Mouse (Mus musculus): ENCODE data around the gene Tmem132c.

GRCm38 (mm10) chr5:127470351-127470750 is 228.7 kb downstream of the Tmem132c start:
- TF ChIP-seq CTCF (IDR thresholded peaks at IDR 0.05; ENCODE audit: extremely low read depth, insufficient read depth, insufficient read length, insufficient replicate concordance): no peak
- TF ChIP-seq POLR2A (IDR thresholded peaks at IDR 0.05; ENCODE audit: low read depth, low read length): no peak
